Mouse (Mus musculus): ENCODE results near the gene Vmn1r88. TPM values are rescaled to one million over a fixed set of nuclear protein-coding genes. Genes with fewer than 3 reads are reported as not detected.

The Vmn1r88 gene
- polyA plus RNA-seq, 1 experiment from 2014 or later, result not detected

Other genes with a start within 250 kb of the Vmn1r88 start
- gene Rps5, start 237.3 kb upstream of the Vmn1r88 start, polyA plus RNA-seq (2014; fragmentation: Nextera tagmentation; extraction: Ambion mirVana), result 660 and 762 TPM in 2 replicates
- 0.30 and 0.45 TPM in 2 replicates for gene Rnf225, start 232.2 kb upstream of the Vmn1r88 start, polyA plus RNA-seq (2014; fragmentation: Nextera tagmentation; extraction: Ambion mirVana)
- gene Zfp324, start 193.7 kb upstream of the Vmn1r88 start, polyA plus RNA-seq (2014; fragmentation: Nextera tagmentation; extraction: Ambion mirVana), result 6.1 and 6.3 TPM in 2 replicates
- gene Zfp446, start 181.7 kb upstream of the Vmn1r88 start, polyA plus RNA-seq (2014; fragmentation: Nextera tagmentation; extraction: Ambion mirVana), result 4.4 and 5.2 TPM in 2 replicates
- gene Slc27a5, start 161.4 kb upstream of the Vmn1r88 start, polyA plus RNA-seq (2014; fragmentation: Nextera tagmentation; extraction: Ambion mirVana), result 0.08 TPM in 1 of 2 replicates, not detected in the other
- gene Trim28, start 160.5 kb upstream of the Vmn1r88 start, polyA plus RNA-seq (2014; fragmentation: Nextera tagmentation; extraction: Ambion mirVana), result 210 and 224 TPM in 2 replicates
- 12.8 and 17.2 TPM in 2 replicates for gene Zbtb45, start 149.5 kb upstream of the Vmn1r88 start, polyA plus RNA-seq (2014; fragmentation: Nextera tagmentation; extraction: Ambion mirVana)
- gene Chmp2a, start 124.8 kb upstream of the Vmn1r88 start, polyA plus RNA-seq (2014; fragmentation: Nextera tagmentation; extraction: Ambion mirVana), result 153 and 165 TPM in 2 replicates
- 151 and 180 TPM in 2 replicates for gene Ube2m, start 121.3 kb upstream of the Vmn1r88 start, polyA plus RNA-seq (2014; fragmentation: Nextera tagmentation; extraction: Ambion mirVana)
- gene Mzf1, start 104.8 kb upstream of the Vmn1r88 start, polyA plus RNA-seq (2014; fragmentation: Nextera tagmentation; extraction: Ambion mirVana), result 1.4 and 1.8 TPM in 2 replicates
- gene Vmn1r85, start 64.4 kb upstream of the Vmn1r88 start, polyA plus RNA-seq (2014; fragmentation: Nextera tagmentation; extraction: Ambion mirVana), result not detected in 2 replicates
- not detected in 2 replicates for gene Vmn1r86, start 39.7 kb upstream of the Vmn1r88 start, polyA plus RNA-seq (2014; fragmentation: Nextera tagmentation; extraction: Ambion mirVana)
- not detected in 2 replicates for gene Vmn1r87, start 19.4 kb upstream of the Vmn1r88 start, polyA plus RNA-seq (2014; fragmentation: Nextera tagmentation; extraction: Ambion mirVana)
- not detected in 2 replicates for gene Vmn1r89, start 53.5 kb downstream of the Vmn1r88 start, polyA plus RNA-seq (2014; fragmentation: Nextera tagmentation; extraction: Ambion mirVana)
- gene Lig1, start 117.7 kb downstream of the Vmn1r88 start, polyA plus RNA-seq (2014; fragmentation: Nextera tagmentation; extraction: Ambion mirVana), result 53.4 and 57.5 TPM in 2 replicates
- 3.3 and 4.2 TPM in 2 replicates for gene Zswim9, start 119.2 kb downstream of the Vmn1r88 start, polyA plus RNA-seq (2014; fragmentation: Nextera tagmentation; extraction: Ambion mirVana)
- gene Pla2g4c, start 165.1 kb downstream of the Vmn1r88 start, polyA plus RNA-seq (2014; fragmentation: Nextera tagmentation; extraction: Ambion mirVana), result 0.38 and 0.55 TPM in 2 replicates
- gene Cabp5, start 238.6 kb downstream of the Vmn1r88 start, polyA plus RNA-seq (2014; fragmentation: Nextera tagmentation; extraction: Ambion mirVana), result not detected in 2 replicates